Mouse (Mus musculus): ENCODE data around the gene Tmem59l.

- TF ChIP-seq CTCF (IDR thresholded peaks at IDR 0.05; ENCODE audit: borderline replicate concordance, insufficient read depth, low read depth, low read length) = no peak
- no peak for TF ChIP-seq POLR2A (IDR thresholded peaks at IDR 0.05; ENCODE audit: borderline replicate concordance, insufficient read depth, low read length)
These were observed 17.1 kb upstream of the Tmem59l start for GRCm38 (mm10) chr8:70504291-70504716.

Measured in cerebellum, adult 2 months (tissue).